Mouse (Mus musculus): ENCODE measurements around the gene Lpcat2. TPM values are rescaled to one million over a fixed set of nuclear protein-coding genes. Genes with fewer than 3 reads are reported as not detected.

Lpcat2 gene
- total and polyA plus RNA-seq, 2 experiments = 0.82 to 2.7 TPM

DNA sequence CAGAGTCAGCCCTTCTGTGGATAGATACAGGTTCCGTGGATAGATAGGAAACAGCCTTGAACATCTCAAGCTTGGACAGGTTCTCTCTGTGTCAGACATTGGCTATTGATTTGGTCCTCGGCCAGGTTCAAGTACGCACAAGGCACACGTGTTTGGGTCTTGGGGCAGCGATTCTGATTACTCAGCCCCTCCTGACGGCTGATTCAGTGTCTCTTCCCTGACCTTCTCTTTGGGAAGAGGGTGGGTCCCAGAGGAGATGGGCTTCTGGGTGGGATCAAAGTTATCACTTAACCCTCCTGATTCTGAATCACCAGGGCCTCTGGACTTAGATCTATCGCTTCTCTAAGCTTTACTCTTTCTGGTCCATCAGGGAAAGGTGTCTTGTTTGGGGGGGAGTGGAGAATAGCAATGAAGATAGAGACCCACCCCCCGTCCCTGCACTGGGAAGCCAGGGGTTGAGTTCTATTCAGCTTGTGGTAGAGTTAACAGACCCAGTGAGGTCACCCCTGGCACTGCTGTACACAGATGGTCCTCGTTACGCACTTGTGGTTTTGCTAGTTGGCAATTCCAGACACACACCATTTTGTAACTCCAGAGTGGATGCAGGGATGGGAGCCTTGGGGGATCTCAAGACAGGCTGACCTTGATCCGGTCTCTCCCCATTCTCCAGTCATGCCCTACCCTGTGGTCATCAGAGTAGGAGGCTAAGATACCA lies 20.2 kb upstream of the Lpcat2 start:
- DNase-seq (ENCODE audit: extremely low read depth, low read depth, low spot score) = no peak
- Histone ChIP-seq H3K4me3 (ENCODE audit: insufficient read depth, low read depth, low read length) (no peak overlapping the region), H3K27ac (replicated peaks; ENCODE audit: insufficient read depth, low read depth, low read length) (no peak overlapping the region)

DNA sequence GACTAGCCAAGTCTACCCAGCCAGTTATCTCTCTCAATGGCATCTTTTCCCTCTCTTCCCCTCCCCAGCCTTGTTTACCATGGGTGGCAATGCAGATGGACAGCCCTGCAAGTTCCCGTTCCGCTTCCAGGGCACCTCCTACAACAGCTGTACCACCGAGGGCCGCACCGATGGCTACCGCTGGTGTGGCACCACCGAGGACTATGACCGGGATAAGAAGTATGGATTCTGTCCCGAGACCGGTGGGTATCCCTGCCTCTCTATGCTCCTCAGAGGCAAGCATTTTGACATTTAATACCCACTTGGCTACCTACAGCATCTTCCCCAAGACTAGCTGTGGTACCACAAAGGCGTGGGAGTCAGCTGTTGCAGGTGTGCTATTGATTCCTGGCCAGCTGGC lies 19.2 kb upstream of the Lpcat2 start:
- H3K36me3 ChIP-seq (ENCODE audit: control insufficient read depth, insufficient read depth, low read length) = no peaks in the 10 kb centered on the region
- H3K79me2 ChIP-seq (ENCODE audit: control insufficient read depth, insufficient read depth, low read length) = no peaks in the 10 kb centered on the region
- no peak overlapping the region for H3K27ac ChIP-seq (replicated peaks; ENCODE audit: insufficient read depth, low read depth, low read length)
- WGBS = 92% methylated on average over 11 of the region's 11 CpGs
- no peak for DNase-seq (ENCODE audit: extremely low read depth, low read depth, low spot score)
- TF ChIP-seq POLR2A (IDR thresholded peaks at IDR 0.05; ENCODE audit: extremely low read depth, insufficient read depth, low read length) (no peak), CTCF (IDR thresholded peaks at IDR 0.05; ENCODE audit: low read depth, low read length) (no peak)
- no peaks in the 10 kb centered on the region for H3K4me1 ChIP-seq (ENCODE audit: control insufficient read depth, insufficient read depth, low read length)
- no peak overlapping the region for H3K4me3 ChIP-seq (ENCODE audit: insufficient read depth, low read depth, low read length)
- H3K9ac ChIP-seq (ENCODE audit: low read depth, low read length) = no peak overlapping the region
- H3K27me3 ChIP-seq (ENCODE audit: control insufficient read depth, insufficient read depth, low read length) = no peaks in the 10 kb centered on the region

More for the DNA sequence above, 20.2 kb upstream of the Lpcat2 start:
- Histone ChIP-seq H3K9ac (ENCODE audit: low read depth, low read length) (no peak overlapping the region), H3K4me1 (ENCODE audit: control insufficient read depth, insufficient read depth, low read length) (no peaks in the 10 kb centered on the region), H3K79me2 (ENCODE audit: control insufficient read depth, insufficient read depth, low read length) (no peaks in the 10 kb centered on the region), H3K36me3 (ENCODE audit: control insufficient read depth, insufficient read depth, low read length) (no peaks in the 10 kb centered on the region), H3K27me3 (ENCODE audit: control insufficient read depth, insufficient read depth, low read length) (no peaks in the 10 kb centered on the region)
- TF ChIP-seq CTCF (IDR thresholded peaks at IDR 0.05; ENCODE audit: low read depth, low read length) (no peak), POLR2A (IDR thresholded peaks at IDR 0.05; ENCODE audit: extremely low read depth, insufficient read depth, low read length) (no peak)
- WGBS = 69% methylated on average over 11 of the region's 11 CpGs

DNA sequence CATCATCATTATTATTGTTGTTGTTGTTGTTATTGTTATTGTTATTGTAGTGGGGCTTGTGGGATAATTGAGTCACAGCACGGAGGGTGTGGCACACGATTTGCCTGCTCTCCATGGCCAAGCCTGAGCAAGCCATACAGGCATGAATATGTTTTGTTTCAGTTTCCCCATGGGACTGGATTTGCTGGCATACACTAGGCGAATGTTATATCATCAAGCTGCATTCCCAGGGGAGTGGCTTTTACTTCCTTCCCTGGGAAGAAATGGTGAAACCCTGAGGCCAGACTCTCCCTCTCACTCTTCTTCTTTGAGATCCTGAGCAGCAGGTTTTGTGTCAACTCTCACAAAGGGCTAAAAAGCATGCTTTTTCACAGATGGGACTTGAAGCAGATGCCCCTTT lies 16.5 kb upstream of the Lpcat2 start:
- DNase-seq (ENCODE audit: extremely low read depth, low read depth, low spot score) = no peak
- no peaks in the 10 kb centered on the region for H3K4me1 ChIP-seq (ENCODE audit: control insufficient read depth, insufficient read depth, low read length)
- no peaks in the 10 kb centered on the region for H3K27me3 ChIP-seq (ENCODE audit: control insufficient read depth, insufficient read depth, low read length)
- 78% methylated on average over 3 of the region's 3 CpGs for WGBS
- no peak overlapping the region for H3K9ac ChIP-seq (ENCODE audit: low read depth, low read length)
- H3K4me3 ChIP-seq (ENCODE audit: insufficient read depth, low read depth, low read length) = no peak overlapping the region
- H3K36me3 ChIP-seq (ENCODE audit: control insufficient read depth, insufficient read depth, low read length) = no peaks in the 10 kb centered on the region
- TF ChIP-seq CTCF (IDR thresholded peaks at IDR 0.05; ENCODE audit: low read depth, low read length) = no peak
- TF ChIP-seq POLR2A (IDR thresholded peaks at IDR 0.05; ENCODE audit: extremely low read depth, insufficient read depth, low read length) = no peak
- H3K27ac ChIP-seq (replicated peaks; ENCODE audit: insufficient read depth, low read depth, low read length) = no peak overlapping the region
- no peaks in the 10 kb centered on the region for H3K79me2 ChIP-seq (ENCODE audit: control insufficient read depth, insufficient read depth, low read length)

DNA sequence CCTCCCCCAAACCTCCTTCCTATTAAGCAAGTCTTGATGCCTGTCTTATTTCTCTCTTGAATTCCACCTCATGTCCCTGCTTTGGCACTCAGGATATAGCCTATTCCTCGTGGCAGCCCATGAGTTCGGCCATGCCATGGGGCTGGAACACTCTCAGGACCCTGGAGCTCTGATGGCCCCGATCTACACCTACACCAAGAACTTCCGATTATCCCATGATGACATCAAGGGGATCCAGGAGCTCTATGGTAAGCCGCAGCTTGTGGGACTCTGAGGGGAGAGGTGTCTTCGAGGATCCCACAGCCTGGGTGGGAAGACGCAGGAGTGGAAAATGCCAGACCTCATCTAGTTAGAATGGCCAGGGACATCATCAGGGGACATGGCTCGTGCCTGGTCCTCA lies 16.0 kb upstream of the Lpcat2 start:
- 85% methylated on average over 8 of the region's 8 CpGs for WGBS
- H3K4me1 ChIP-seq (ENCODE audit: control insufficient read depth, insufficient read depth, low read length) = no peaks in the 10 kb centered on the region
- no peak for DNase-seq (ENCODE audit: extremely low read depth, low read depth, low spot score)
- H3K27me3 ChIP-seq (ENCODE audit: control insufficient read depth, insufficient read depth, low read length) = no peaks in the 10 kb centered on the region
- no peak overlapping the region for H3K9ac ChIP-seq (ENCODE audit: low read depth, low read length)
- H3K4me3 ChIP-seq (ENCODE audit: insufficient read depth, low read depth, low read length) = no peak overlapping the region
- no peaks in the 10 kb centered on the region for H3K36me3 ChIP-seq (ENCODE audit: control insufficient read depth, insufficient read depth, low read length)
- H3K27ac ChIP-seq (replicated peaks; ENCODE audit: insufficient read depth, low read depth, low read length) = no peak overlapping the region
- no peak for TF ChIP-seq POLR2A (IDR thresholded peaks at IDR 0.05; ENCODE audit: extremely low read depth, insufficient read depth, low read length)
- no peak for TF ChIP-seq CTCF (IDR thresholded peaks at IDR 0.05; ENCODE audit: low read depth, low read length)
- H3K79me2 ChIP-seq (ENCODE audit: control insufficient read depth, insufficient read depth, low read length) = no peaks in the 10 kb centered on the region

DNA sequence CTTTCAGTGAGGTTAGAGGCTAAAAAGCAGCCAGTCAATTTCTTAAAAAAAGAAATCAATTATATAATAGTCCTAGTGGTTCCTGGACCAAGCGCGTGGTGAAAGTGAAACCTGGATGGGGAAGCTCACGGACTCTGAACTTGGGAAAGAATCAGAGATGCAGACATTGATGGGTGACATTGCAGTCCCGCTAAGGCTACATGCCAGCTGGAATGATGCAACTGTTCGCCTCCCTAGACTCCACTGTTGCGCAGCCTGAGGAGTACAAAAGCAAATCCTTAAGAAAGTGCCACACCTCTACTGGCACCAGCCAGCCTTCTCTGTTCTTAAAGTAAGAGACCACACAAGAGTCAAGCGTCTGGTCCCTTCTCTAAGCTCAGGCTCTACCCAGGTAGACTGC lies 15.3 kb upstream of the Lpcat2 start:
- 46% methylated on average over 7 of the region's 7 CpGs for WGBS
- no peak overlapping the region for H3K4me3 ChIP-seq (ENCODE audit: insufficient read depth, low read depth, low read length)
- no peaks in the 10 kb centered on the region for H3K79me2 ChIP-seq (ENCODE audit: control insufficient read depth, insufficient read depth, low read length)
- peak; percentile 74 for DNase-seq (ENCODE audit: extremely low read depth, low read depth, low spot score)
- no peaks in the 10 kb centered on the region for H3K27me3 ChIP-seq (ENCODE audit: control insufficient read depth, insufficient read depth, low read length)
- no peak overlapping the region for H3K27ac ChIP-seq (replicated peaks; ENCODE audit: insufficient read depth, low read depth, low read length)
- no peaks in the 10 kb centered on the region for H3K36me3 ChIP-seq (ENCODE audit: control insufficient read depth, insufficient read depth, low read length)
- TF ChIP-seq CTCF (IDR thresholded peaks at IDR 0.05; ENCODE audit: low read depth, low read length) = no peak
- no peak for TF ChIP-seq POLR2A (IDR thresholded peaks at IDR 0.05; ENCODE audit: extremely low read depth, insufficient read depth, low read length)
- no peaks in the 10 kb centered on the region for H3K4me1 ChIP-seq (ENCODE audit: control insufficient read depth, insufficient read depth, low read length)
- no peak overlapping the region for H3K9ac ChIP-seq (ENCODE audit: low read depth, low read length)

DNA sequence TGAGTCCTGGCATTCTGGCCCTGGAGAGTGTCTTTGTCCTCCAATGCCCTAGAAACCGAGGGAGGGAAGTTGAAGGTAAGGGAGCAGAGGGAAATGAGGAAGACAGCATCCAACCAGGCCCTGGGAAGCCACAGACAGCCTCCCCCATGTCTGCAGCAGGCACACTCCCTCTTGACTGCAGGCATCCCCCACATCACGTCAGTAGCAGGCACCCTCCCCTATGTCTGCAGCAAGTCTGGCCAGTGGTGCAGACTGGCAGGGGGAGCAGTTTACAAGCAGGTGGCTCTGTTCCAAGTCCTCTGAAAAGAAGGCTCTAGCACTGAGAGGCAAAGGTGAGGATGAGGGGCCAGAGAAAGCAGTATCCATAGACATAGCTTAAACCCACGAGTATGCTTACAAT lies 8.5 kb upstream of the Lpcat2 start:
- no peak for DNase-seq (ENCODE audit: extremely low read depth, low read depth, low spot score)
- Histone ChIP-seq H3K36me3 (ENCODE audit: control insufficient read depth, insufficient read depth, low read length) (no peaks in the 10 kb centered on the region), H3K79me2 (ENCODE audit: control insufficient read depth, insufficient read depth, low read length) (no peaks in the 10 kb centered on the region), H3K27me3 (ENCODE audit: control insufficient read depth, insufficient read depth, low read length) (no peaks in the 10 kb centered on the region), H3K4me3 (ENCODE audit: insufficient read depth, low read depth, low read length) (no peak overlapping the region), H3K27ac (replicated peaks; ENCODE audit: insufficient read depth, low read depth, low read length) (no peak overlapping the region), H3K9ac (ENCODE audit: low read depth, low read length) (no peak overlapping the region), H3K4me1 (ENCODE audit: control insufficient read depth, insufficient read depth, low read length) (no peaks in the 10 kb centered on the region)
- TF ChIP-seq CTCF (IDR thresholded peaks at IDR 0.05; ENCODE audit: low read depth, low read length) (no peak), POLR2A (IDR thresholded peaks at IDR 0.05; ENCODE audit: extremely low read depth, insufficient read depth, low read length) (no peak)
- 22% methylated on average over 3 of the region's 3 CpGs for WGBS
